ENCODE assay signal across 2 mouse cellular contexts in the genomic region with DNA sequence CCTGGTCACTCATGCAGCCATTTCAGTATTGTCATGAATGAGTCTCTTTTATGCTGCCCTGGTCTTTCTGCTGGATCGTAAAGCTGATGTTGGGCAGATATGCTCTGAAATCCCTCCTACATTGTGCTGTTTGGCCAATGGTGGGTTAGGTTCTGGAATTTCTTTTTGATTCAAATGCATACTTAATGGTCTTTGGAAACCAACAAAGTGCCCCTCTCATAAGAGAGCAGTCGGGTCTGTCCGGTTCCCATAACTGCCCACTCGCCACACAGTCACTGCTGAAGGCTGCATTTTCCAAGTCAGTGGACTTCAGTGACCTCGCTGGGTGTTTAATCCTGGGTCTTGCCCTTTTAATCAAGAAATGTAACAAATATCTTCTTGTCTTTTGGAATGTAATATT. TPM values are rescaled to one million over a fixed set of nuclear protein-coding genes. Genes with fewer than 3 reads are reported as not detected.
"Had no signal": no experiment of that assay in that cellular context is flagged by ENCODE, and none has a peak within 500 bp of the region (broad histone marks: within the 10 kb centered on the region; RNA-seq: fewer than 3 reads in every experiment).

No protein-coding gene starts in this region.

RNA-seq across cellular contexts. Expression of a gene that starts 24.8 kb away (rescaled TPM):
- polyA plus RNA-seq: heart, embryonic 12.5 days; heart, embryonic 13.5 days had no signal
